13 mouse cellular contexts compared by ENCODE assay signal in the genomic region with DNA sequence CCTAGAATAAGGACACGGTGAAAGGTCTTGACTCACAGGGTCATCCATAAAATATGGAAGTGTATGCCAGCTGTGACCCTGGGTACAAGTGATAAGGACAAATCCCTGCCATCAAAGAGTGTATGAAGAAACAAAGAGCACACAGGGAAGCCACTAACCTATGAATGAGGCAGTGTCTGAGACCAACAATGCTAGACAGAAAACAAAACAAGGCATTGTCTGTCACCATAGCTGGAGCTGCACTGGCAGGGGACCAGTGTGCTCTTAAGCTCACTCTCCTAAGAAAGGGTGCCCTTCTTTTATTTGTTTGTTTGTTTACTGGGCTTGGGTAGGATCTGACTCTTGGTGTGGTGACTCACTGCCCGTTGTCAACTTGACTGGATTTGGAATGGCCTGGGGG.
"Had no signal": no experiment of that assay in that cellular context is flagged by ENCODE, and none has a peak within 500 bp of the region (broad histone marks: within the 10 kb centered on the region; RNA-seq: fewer than 3 reads in every experiment).

No protein-coding gene starts in this region.

- H3K36me3 ChIP-seq: kidney, embryonic 15.5 days; limb, embryonic 13.5 days; midbrain, embryonic 12.5 days had no signal

- H3K4me3 ChIP-seq: kidney, embryonic 15.5 days; limb, embryonic 13.5 days; midbrain, embryonic 12.5 days had no signal

- H3K4me1 ChIP-seq: kidney, embryonic 15.5 days; midbrain, embryonic 12.5 days had no signal

- DNase-seq: kidney, adult 2 months; kidney, postnatal 25 days; layer of hippocampus, adult 9-11 months; left cerebral cortex, postnatal 4 days; lung, adult 18-20 months; right cerebral cortex, postnatal 4 days; spleen, adult 18-20 months; thymus, adult 2 months; thymus, postnatal 25 days had no signal

- H3K4me2 ChIP-seq: kidney, embryonic 15.5 days; limb, embryonic 13.5 days; midbrain, embryonic 12.5 days had no signal

- H3K9ac ChIP-seq: kidney, embryonic 15.5 days; limb, embryonic 13.5 days; liver, embryonic 14.5 days; midbrain, embryonic 12.5 days had no signal

- H3K27me3 ChIP-seq: kidney, embryonic 15.5 days; limb, embryonic 13.5 days; midbrain, embryonic 12.5 days had no signal

- H3K9me3 ChIP-seq: kidney, embryonic 15.5 days; limb, embryonic 13.5 days; midbrain, embryonic 12.5 days had no signal

- H3K27ac ChIP-seq: kidney, embryonic 15.5 days; limb, embryonic 13.5 days; liver, embryonic 14.5 days; midbrain, embryonic 12.5 days had no signal
